Mouse (Mus musculus) kidney, adult 11 months (tissue): ENCODE results near the gene Sap30bp.

Experiments used
- DNase-seq: peaks from one replicate; pipeline ENCODE4 v3.0.0; 2022

Sap30bp gene

DNA sequence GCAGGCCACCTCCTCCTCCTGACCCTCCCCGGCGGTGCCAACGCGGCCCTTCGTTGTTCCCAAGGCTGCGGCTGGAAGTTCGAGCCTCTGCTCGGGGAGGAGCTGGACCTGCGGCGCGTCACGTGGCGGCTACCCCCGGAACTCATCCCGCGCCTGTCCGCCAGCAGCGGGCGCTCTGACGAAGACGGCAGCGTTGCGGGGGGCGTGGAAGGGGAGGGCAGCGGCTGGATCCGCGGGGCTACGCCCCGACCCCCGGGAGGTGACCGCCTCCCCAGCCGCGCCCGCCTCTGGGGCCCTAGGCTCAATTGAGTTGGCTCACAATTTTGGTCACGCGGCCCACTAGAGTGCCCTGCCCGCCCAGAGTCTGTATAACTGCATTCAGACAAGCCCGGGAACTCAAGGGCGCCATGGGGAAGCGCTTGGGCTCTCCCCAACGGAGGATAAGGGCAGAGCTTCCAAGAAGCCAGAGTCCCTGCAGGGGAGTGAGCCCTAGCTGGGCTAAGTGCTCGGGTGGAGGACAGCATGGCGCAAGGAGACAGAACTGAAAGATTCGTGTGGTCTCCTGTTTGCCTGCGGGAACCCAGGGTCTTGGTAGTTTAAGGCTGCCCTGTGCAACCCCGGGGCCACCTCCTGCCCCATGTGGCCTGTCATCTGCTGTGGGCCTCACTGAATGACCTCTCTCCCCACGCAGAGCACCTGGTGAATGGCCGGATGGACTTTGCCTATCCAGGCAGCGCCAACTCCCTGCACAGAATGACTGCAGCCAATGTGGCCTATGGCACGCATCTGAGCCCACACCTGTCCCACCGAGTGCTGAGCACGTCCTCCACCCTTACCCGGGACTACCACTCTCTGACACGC is 72.0 kb downstream of the Sap30bp start:
- peak; percentile 55 for DNase-seq

DNA sequence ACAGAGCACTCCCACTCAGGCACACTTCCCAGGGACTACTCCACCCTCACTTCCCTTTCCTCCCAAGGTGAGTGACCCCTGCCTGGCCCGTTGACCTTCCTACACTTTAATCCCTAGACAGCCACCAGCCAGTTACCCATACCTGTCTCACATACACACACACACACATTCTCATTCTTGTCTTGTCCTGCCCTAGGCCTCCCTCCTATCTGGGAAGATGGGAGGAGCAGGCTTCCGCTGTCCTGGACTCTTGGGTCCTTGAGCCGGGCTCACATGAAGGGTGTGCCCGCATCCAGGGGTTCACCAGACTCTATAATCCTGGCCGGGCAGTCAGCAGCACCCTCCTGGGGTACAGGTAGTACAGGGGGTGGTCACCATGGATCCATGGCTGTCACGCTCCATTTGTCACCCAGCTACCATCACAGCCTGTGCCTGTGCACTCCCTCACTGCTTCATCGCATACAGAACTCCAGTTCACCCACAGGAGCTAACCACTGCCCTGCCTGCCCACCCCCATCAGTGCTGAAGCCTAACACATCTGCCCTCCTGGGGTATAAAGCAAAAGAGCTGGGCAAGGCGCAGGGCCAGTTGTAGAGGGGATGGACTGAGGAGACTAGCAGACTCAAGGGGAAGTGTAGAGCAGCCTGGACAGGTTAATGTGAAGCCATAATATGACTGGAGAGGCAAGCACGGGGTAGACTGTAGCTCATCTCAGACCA is 72.8 kb downstream of the Sap30bp start:
- no peak for DNase-seq

DNA sequence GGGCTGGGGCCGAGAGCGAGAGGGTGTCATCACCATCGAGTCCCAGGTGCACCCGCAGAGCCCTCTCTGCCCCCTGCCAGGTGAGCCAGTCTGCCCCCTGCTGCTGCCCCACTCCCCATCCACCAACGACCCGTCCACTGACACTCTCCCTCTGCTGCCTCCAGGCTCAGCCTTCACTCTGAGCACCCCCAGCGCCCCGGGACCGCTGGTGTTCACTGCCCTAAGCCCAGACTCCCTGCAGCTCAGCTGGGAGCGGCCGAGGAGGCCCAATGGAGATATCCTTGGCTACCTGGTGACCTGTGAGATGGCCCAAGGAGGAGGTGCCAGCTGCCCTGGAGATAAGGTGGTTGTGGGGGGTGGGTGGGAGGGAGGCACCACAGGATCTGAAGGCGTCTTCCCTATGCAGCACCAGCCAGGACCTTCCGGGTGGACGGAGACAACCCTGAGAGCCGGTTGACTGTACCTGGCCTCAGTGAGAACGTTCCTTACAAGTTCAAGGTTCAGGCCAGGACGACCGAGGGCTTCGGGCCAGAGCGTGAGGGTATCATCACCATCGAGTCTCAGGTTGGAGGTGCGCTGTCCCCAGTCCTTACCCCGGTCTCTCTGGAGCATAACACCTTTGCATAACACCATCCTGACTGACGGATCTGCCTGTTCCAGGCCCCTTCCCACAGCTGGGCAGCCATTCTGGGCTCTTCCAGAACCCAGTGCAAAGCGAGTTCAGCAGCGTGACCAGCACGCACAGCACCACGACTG is 74.2 kb downstream of the Sap30bp start:
- no peak for DNase-seq

DNA sequence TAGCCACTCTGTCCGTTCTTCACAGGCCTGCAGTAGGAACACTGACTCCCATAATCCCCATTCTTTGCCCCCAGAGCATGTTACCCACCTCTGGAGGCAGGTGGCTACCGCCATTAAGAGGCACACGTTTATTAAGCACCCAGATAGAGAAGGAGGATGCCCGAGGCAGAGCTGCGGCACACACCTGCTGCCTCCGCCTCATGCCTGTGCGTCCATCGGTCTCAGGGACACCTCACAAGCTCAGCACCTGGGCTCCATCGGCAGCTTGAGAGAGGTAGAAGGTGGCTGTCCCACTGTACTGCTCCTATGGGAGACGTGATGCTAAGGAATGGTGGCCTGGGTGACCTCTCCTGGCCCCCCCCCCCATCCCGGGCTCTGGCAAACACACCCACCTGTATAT is 75.3 kb downstream of the Sap30bp start:
- no peak for DNase-seq

DNA sequence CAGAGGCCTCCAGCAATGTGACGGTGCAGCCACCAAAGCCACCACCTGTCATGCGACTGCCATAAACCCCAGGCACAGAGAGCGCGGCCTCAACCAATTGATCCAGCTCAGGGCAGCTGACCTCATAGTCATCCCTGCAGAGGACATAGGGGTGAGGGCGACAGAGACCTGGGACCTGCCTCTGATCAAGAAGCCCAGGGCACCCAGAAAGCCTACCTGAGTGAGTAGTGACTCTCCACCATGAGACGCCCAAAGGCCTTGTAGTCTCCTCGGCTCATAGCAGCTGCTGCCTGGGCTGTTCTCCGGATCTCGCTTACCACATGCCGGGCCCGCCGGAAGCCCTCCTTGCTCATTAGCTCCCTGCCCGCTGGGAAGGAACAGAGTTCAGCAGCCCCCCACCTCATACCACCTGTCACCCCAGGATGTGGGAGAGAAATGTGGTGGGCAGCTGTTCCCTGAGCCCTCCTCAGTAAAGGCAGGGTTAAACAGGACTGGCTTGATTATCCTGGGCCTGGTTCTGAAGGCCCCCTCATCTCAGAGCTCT is 75.8 kb downstream of the Sap30bp start:
- DNase-seq, result no peak

DNA sequence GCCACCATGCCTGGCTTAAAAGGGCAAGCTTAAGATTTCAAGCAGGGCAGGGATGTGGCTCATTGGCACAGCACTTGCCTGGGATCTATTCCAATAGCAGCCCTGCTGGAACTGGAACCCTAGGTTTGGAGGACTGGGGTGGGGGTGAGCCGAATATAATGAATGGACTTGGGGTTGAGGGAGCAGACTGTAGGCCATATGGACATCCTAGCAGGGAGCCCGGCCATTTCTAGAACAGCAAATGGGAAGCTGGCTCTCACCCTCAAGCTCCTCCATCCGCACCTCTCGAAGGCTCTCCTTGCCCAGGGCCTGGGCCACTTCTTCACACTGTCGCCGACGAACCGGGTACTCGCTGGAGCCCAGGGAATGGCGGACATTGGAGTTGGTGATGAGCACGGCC is 76.6 kb downstream of the Sap30bp start:
- DNase-seq, result no peak

DNA sequence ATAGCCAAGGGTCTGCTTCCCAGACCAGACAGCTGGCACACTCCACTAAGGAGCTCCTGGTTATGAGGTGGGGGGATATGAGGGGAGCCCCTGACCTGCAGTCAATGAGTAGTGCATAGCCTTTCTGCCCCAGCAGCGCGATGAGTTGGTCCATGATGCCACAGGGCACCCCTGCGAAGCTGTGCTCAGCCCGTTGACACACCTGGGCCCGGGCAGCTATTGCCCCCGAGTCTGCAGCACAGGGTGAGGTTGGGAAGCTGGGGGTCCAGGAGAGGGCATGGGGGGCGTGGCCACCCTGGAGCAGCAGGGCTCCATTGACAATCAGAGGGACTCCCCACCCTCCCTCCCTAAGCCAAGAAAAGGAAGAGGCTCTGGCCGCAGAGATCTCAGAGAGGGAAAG is 77.1 kb downstream of the Sap30bp start:
- no peak for DNase-seq

DNA sequence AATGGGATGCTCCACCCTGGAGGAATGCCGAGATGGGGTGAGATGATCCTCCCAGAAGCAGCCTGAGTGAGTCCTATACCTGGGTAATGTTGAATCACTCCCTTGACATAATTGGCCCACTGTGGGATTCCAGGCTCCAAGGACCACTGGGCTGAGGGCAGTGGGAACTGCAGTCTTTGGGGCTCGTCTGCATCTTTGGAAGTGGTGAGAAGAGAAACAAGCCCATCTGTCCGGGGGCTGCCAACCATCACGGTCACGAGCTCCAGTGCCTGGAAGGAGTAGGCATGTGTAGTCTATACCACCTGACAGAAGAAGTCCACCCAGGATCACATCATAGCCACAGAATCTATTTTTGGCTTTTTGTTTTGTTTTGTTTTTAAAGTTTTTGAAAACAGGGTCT is 77.9 kb downstream of the Sap30bp start:
- DNase-seq, result no peak

DNA sequence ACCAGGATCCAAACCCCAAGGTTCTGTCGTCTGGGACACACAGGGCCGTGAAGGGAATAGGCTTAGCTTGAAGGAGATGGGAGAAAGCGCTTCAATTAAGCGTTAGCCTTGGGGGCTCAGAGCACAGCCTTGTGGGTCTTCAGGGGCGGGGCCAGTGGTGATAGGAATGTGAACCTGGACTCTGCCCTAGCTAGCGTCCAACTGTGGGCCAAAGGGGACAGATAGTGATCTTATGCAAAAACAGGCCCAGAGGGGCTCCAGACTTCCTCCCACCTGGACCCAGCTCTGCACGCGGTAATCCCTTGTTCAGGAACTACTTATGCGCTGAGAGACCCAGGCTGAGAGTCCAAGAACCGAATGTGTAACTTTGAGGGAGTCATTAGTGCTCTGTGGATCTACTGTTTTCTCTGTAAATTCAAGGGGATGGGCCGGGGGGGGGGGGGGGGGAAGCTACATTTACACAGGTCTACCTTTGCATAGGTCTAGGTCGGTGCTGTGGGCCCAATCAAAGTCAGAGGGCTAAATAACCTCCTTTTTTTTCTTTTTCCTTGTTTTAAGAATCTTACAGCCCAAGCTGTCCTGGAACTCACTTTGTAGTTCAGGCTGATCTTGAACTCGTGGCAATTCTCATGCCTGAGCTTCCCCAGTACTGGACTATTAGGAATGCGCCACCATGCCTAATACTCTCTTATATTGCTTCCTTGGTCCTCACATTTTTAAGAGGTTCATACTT is 78.6 kb downstream of the Sap30bp start:
- no peak for DNase-seq

DNA sequence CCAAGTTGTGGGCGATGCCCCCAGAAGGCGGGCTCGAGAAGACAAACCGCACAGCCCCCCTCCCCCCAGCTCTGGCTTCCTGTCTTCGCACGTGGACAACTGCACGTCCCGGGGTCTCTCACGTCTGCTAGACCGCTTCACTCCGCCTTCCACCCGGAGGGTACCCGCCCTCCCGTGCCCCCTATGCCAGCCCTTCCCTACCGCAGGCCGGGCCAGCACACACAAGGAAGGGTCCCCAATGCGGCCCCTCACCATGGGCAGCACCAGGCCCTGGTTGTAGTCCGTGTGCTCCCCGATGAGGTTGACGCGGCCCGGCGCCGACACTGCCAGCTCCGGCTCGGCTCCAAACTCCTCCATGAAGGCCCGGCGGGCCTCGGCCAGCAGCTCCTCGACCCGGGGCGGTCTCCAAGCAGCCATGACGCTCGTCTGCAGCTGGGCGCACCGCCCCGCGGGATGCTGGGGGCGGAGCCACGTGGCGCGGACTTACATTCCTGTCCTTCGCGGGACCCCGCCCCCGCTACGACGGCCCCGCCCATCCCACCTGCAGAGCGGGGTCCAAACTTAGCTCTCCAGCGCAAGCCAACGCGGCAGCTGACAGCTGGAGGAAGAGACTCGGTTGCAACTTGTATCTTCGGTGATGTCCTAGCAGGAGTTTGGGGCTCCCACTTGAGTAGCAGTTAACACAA is 79.3 kb downstream of the Sap30bp start, which contains the start of gene Galk1:
Gene Galk1 (minus strand): TSS at position 458 of the 686 bp plus-strand sequence.
- peak; percentile 94 for DNase-seq

DNA sequence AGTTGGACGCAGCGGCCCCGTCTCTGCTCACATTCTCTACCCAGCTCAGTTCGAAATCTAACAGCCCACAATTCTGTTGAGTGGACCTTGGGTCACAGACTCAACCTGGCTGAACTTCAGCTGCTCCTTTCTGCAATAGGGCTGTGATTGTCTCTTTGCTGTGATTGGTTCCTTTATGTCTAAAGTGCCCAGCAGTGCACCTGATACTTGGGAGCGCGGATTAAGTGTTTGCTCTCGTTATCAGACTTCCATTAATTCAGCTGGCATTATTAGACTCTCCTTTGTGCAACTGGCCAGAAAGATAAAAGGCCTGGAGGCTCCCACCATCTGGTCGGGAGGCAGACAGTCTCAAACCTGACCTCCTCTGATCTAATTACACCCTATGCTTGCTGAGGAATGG is 81.7 kb downstream of the Sap30bp start:
- no peak for DNase-seq
